ENCODE assay signal across 8 mouse cellular contexts in genomic region chr7:4516332-4517050, GRCm38 (mm10). TPM values are rescaled to one million over a fixed set of nuclear protein-coding genes. Genes with fewer than 3 reads are reported as not detected.
A peak's percentile ranks its signal among the peaks of the same experiment; 100 is the strongest.
DNase-seq lines count a peak whose midpoint lies in the region; ATAC-seq and TF ChIP-seq lines count a peak whose summit lies in the region.

TSS of gene Tnnt1 (minus strand) at chr7:4516382.

- WGBS in lung, embryonic 15.5 days, result 44% methylated on average over 2 of the region's 4 CpGs
- WGBS in embryonic facial prominence, embryonic 12.5 days, result 15% methylated on average over 4 of the region's 4 CpGs
- 4% methylated on average over 4 of the region's 4 CpGs for WGBS in heart, embryonic 15.5 days
- 14% methylated on average over 4 of the region's 4 CpGs for WGBS in neural tube, embryonic 15.5 days

- H3K36me3 ChIP-seq in lung, embryonic 15.5 days, result no peaks in the 10 kb centered on the region
- H3K36me3 ChIP-seq in embryonic facial prominence, embryonic 12.5 days, result no peaks in the 10 kb centered on the region
- peaks cover 9% of the 10 kb centered on the region; the same call in 1 of the 2 replicates for H3K36me3 ChIP-seq in heart, embryonic 15.5 days
- H3K36me3 ChIP-seq in neural tube, embryonic 15.5 days, result no peaks in the 10 kb centered on the region

- no peak for ATAC-seq in lung, embryonic 15.5 days (ENCODE audit: borderline replicate concordance, extremely low read depth, low FRiP score, low TSS enrichment)
- ATAC-seq in embryonic facial prominence, embryonic 12.5 days (ENCODE audit: insufficient number of reproducible peaks, insufficient read depth, low FRiP score, low TSS enrichment), result no peak
- ATAC-seq in heart, embryonic 15.5 days (replicated peaks; ENCODE audit: insufficient number of reproducible peaks, insufficient read depth, low FRiP score, low read depth), result peak; percentile 66
- ATAC-seq in neural tube, embryonic 15.5 days (ENCODE audit: low FRiP score), result no peak

- no peaks in the 10 kb centered on the region for H3K9me3 ChIP-seq in lung, embryonic 15.5 days
- H3K9me3 ChIP-seq in embryonic facial prominence, embryonic 12.5 days, result no peaks in the 10 kb centered on the region
- no peaks in the 10 kb centered on the region for H3K9me3 ChIP-seq in heart, embryonic 15.5 days (replicated peaks)
- H3K9me3 ChIP-seq in neural tube, embryonic 15.5 days (replicated peaks), result no peaks in the 10 kb centered on the region

- H3K4me2 ChIP-seq in lung, embryonic 15.5 days, result no peak within 1 kb of the TSS
- H3K4me2 ChIP-seq in embryonic facial prominence, embryonic 12.5 days (replicated peaks), result no peak within 1 kb of the TSS
- peak within 1 kb of the TSS; percentile 24; the same call in 1 of the 2 replicates for H3K4me2 ChIP-seq in heart, embryonic 15.5 days
- no peak within 1 kb of the TSS for H3K4me2 ChIP-seq in neural tube, embryonic 15.5 days

- peaks cover 27% of the 10 kb centered on the region for H3K4me1 ChIP-seq in lung, embryonic 15.5 days
- H3K4me1 ChIP-seq in embryonic facial prominence, embryonic 12.5 days, result peaks cover 16% of the 10 kb centered on the region; the same call in 1 of the 2 replicates
- peaks cover 67% of the 10 kb centered on the region for H3K4me1 ChIP-seq in heart, embryonic 15.5 days (replicated peaks)
- peaks cover 9% of the 10 kb centered on the region for H3K4me1 ChIP-seq in neural tube, embryonic 15.5 days

- H3K27me3 ChIP-seq in lung, embryonic 15.5 days, result 0 out of 2 replicates have a peak, but pooled peaks cover under 1% of the 10 kb centered on the region
- H3K27me3 ChIP-seq in embryonic facial prominence, embryonic 12.5 days, result no peaks in the 10 kb centered on the region
- no peaks in the 10 kb centered on the region for H3K27me3 ChIP-seq in heart, embryonic 15.5 days
- peaks cover 7% of the 10 kb centered on the region for H3K27me3 ChIP-seq in neural tube, embryonic 15.5 days (replicated peaks)

- no peak within 1 kb of the TSS for H3K9ac ChIP-seq in lung, embryonic 15.5 days
- no peak within 1 kb of the TSS for H3K9ac ChIP-seq in embryonic facial prominence, embryonic 12.5 days
- H3K9ac ChIP-seq in heart, embryonic 15.5 days, result peak within 1 kb of the TSS; percentile 30; the same call in 1 of the 2 replicates
- no peak within 1 kb of the TSS for H3K9ac ChIP-seq in neural tube, embryonic 15.5 days (replicated peaks)

- TF ChIP-seq CTCF in layer of hippocampus, adult 2 months (conservative IDR thresholded peaks at IDR 0.05), result no peak

- no peak for DNase-seq in lung, postnatal 4 days
- no peak for DNase-seq in layer of hippocampus, adult 2 months (ENCODE audit: low spot score in 2 of 2)
- DNase-seq in left cerebral cortex, adult 11 months (ENCODE audit: low spot score), result no peak
- no peak for DNase-seq in lung, adult 18-20 months

- H3K27ac ChIP-seq in lung, embryonic 15.5 days, result no peak within 1 kb of the TSS
- 0 out of 2 replicates have a peak within 1 kb of the TSS, but pooled peaks have one; percentile 26 for H3K27ac ChIP-seq in embryonic facial prominence, embryonic 12.5 days
- H3K27ac ChIP-seq in heart, embryonic 15.5 days, result peak within 1 kb of the TSS; percentile 88
- H3K27ac ChIP-seq in neural tube, embryonic 15.5 days (replicated peaks), result no peak within 1 kb of the TSS
- no peak within 1 kb of the TSS for H3K27ac ChIP-seq in layer of hippocampus, adult 2 months

- no peak within 1 kb of the TSS for H3K4me3 ChIP-seq in lung, embryonic 15.5 days
- H3K4me3 ChIP-seq in embryonic facial prominence, embryonic 12.5 days, result no peak within 1 kb of the TSS
- H3K4me3 ChIP-seq in heart, embryonic 15.5 days, result 0 out of 2 replicates have a peak within 1 kb of the TSS, but pooled peaks have one; percentile 1
- no peak within 1 kb of the TSS for H3K4me3 ChIP-seq in neural tube, embryonic 15.5 days (replicated peaks)
- no peak within 1 kb of the TSS for H3K4me3 ChIP-seq in layer of hippocampus, adult 2 months

RNA-seq across cellular contexts. Expression of gene Tnnt1, which starts in this region (rescaled TPM):
- polyA plus RNA-seq in lung, embryonic 15.5 days (2015; fragmentation: Nextera tagmentation; extraction: Ambion mirVana), result 13.4 and 23.1 TPM in 2 replicates
- 114 and 135 TPM in 2 replicates for polyA plus RNA-seq in embryonic facial prominence, embryonic 12.5 days (2016; fragmentation: Nextera tagmentation; extraction: Ambion mirVana)
- 255 and 278 TPM in 2 replicates for polyA plus RNA-seq in heart, embryonic 15.5 days (2015; fragmentation: Nextera tagmentation; extraction: Ambion mirVana)
- 22.8 and 29.5 TPM in 2 replicates for polyA plus RNA-seq in neural tube, embryonic 15.5 days (2015; fragmentation: Nextera tagmentation; extraction: Ambion mirVana)
- total RNA-seq in layer of hippocampus, adult 2 months (2021), result 1 to 10 TPM; 1.7 to 4.0 TPM

Comparison
In these comparisons a context has a peak if more than half of its experiments do, and no peak if none do; other contexts are left out.
1. H3K27ac ChIP-seq: peak in embryonic facial prominence, embryonic 12.5 days (single experiment) and heart, embryonic 15.5 days (single experiment); none in lung, embryonic 15.5 days (single experiment), neural tube, embryonic 15.5 days (single experiment) and layer of hippocampus, adult 2 months (single experiment).